Mouse (Mus musculus) ES-E14 (cell line): ENCODE measurements around the gene Ppp1r2. TPM values are rescaled to one million over a fixed set of nuclear protein-coding genes. Genes with fewer than 3 reads are reported as not detected.

Experiments used
- DNase-seq: peaks from one replicate; pipeline ENCODE4 v3.0.0-alpha.2; 2013; ENCODE audit warnings: low read depth, low spot score
- H3K27ac ChIP-seq: 2 replicates; pipeline ENCODE4 v1.5.1; 2012; ENCODE audit warnings: low read depth, mild to moderate bottlenecking, low read length, moderate library complexity, mixed read lengths; ENCODE audit not compliant: poor library complexity, insufficient read depth, severe bottlenecking
- H3K36me3 ChIP-seq: 2 replicates; pipeline ENCODE4 v1.6.1; 2012; ENCODE audit warnings: mild to moderate bottlenecking, low read length, moderate library complexity, mixed read lengths; ENCODE audit not compliant: control insufficient read depth, poor library complexity, insufficient read depth, severe bottlenecking
- H3K4me1 ChIP-seq, 2 experiments: fragments of 150-350 bp in 1 of 2; sonication (generic) in 1 of 2; 2 replicates each; pipeline ENCODE4 v1.6.1; 2012; ENCODE audit warnings: low read length in 2 of 2, mild to moderate bottlenecking in 1 of 2, mixed read lengths in 1 of 2; ENCODE audit not compliant: control insufficient read depth in 2 of 2, insufficient read depth in 2 of 2, poor library complexity in 1 of 2
- H3K4me3 ChIP-seq, 2 experiments: fragments of 150-350 bp in 1 of 2; sonication (generic) in 1 of 2; 2 replicates each; pipeline ENCODE4 v1.5.1; 2012; ENCODE audit warnings: low read length in 2 of 2, low read depth in 1 of 2, mild to moderate bottlenecking in 1 of 2, mixed read lengths in 1 of 2; ENCODE audit not compliant: insufficient read depth in 1 of 2, poor library complexity in 1 of 2, severe bottlenecking in 1 of 2
- H3K9ac ChIP-seq: 2 replicates; pipeline ENCODE4 v1.6.1; 2012; ENCODE audit warnings: low read depth, mild to moderate bottlenecking, low read length, mixed read lengths; ENCODE audit not compliant: poor library complexity, insufficient read depth, severe bottlenecking
- H3K9me3 ChIP-seq: fragments of 150-350 bp; sonication (generic); 2 replicates; pipeline ENCODE4 v1.6.1; 2012; ENCODE audit warnings: low read depth, mild to moderate bottlenecking, low read length; ENCODE audit not compliant: control insufficient read depth, insufficient read depth
- CHD2 ChIP-seq: IDR thresholded peaks from 2 replicates; pipeline ENCODE4 v1.6.1; 2014; ENCODE audit warnings: mild to moderate bottlenecking, low read depth, low read length, inconsistent platforms
- HCFC1 ChIP-seq: IDR thresholded peaks from 2 replicates; pipeline ENCODE4 v1.6.1; 2012; ENCODE audit warnings: low read length, inconsistent platforms, borderline replicate concordance; ENCODE audit not compliant: insufficient read depth
- MAFK ChIP-seq: IDR thresholded peaks from 2 replicates; pipeline ENCODE4 v1.6.1; 2014; ENCODE audit warnings: mild to moderate bottlenecking, low read depth, low read length, inconsistent platforms; ENCODE audit not compliant: insufficient read depth
- ZC3H11A ChIP-seq: IDR thresholded peaks from 2 replicates; pipeline ENCODE4 v1.6.1; 2012; ENCODE audit warnings: low read depth, mild to moderate bottlenecking, inconsistent platforms, low read length, borderline replicate concordance
- ZNF384 ChIP-seq: IDR thresholded peaks from 2 replicates; pipeline ENCODE4 v1.6.1; 2012; ENCODE audit warnings: low read depth, low read length, inconsistent platforms
- in situ Hi-C, 2 experiments: fragments of 600-800 bp; cut with MboI; formaldehyde crosslinking; loops; one replicate each; pipeline ENCODE4 v1.15.1; 2025; ENCODE audit warnings: low sequenced_read_pairs in 2 of 2, inconsistent platforms in 1 of 2; ENCODE audit not compliant: unreplicated experiment in 2 of 2
- total RNA-seq: library from RNA; depleted of rRNA; stranded (reverse); fragments of 300-350 nt; gene quantifications from 2 replicates; pipeline ENCODE4 v1.2.3, GENCODE M21; 2012

Gene Ppp1r2
- total RNA-seq, 1 experiment: 63.1 TPM

- Histone ChIP-seq H3K9ac (no peak overlapping the region), H3K4me3 (no peak overlapping the region), H3K4me1 (no peaks in the 10 kb centered on the region), H3K36me3 (no peaks in the 10 kb centered on the region), H3K9me3 (no peaks in the 10 kb centered on the region), H3K27ac (no peak overlapping the region)
- TF ChIP-seq CHD2 (no peak), ZNF384 (no peak), HCFC1 (no peak), ZC3H11A (no peak), MAFK (no peak)
- DNase-seq: no peak
- in situ Hi-C loops: no loop called here
Observed at GRCm38 (mm10) chr16:31286801-31287488, 11.9 kb upstream of the Ppp1r2 start.

GRCm38 (mm10) chr16:31281981-31282380 lies 6.9 kb upstream of the Ppp1r2 start:
- Histone ChIP-seq H3K36me3 (no peaks in the 10 kb centered on the region), H3K4me3 (no peak overlapping the region), H3K27ac (no peak overlapping the region), H3K9me3 (no peaks in the 10 kb centered on the region), H3K9ac (no peak overlapping the region), H3K4me1 (peaks cover 0 to 7% of the 10 kb centered on the region in 2 experiments; a peak in 1 of 4 replicates)
- no peak for DNase-seq
- TF ChIP-seq HCFC1: no peak
- TF ChIP-seq ZC3H11A: no peak
- no peak for TF ChIP-seq CHD2
- no peak for TF ChIP-seq MAFK
- TF ChIP-seq ZNF384: no peak
- in situ Hi-C loops: no loop called here

GRCm38 (mm10) chr16:31280176-31280575 lies 5.1 kb upstream of the Ppp1r2 start:
- in situ Hi-C loops: no loop called here
- Histone ChIP-seq H3K9ac (no peak overlapping the region), H3K27ac (no peak overlapping the region), H3K36me3 (no peaks in the 10 kb centered on the region), H3K9me3 (no peaks in the 10 kb centered on the region), H3K4me3 (no peak overlapping the region), H3K4me1 (peaks cover 2 to 14% of the 10 kb centered on the region in 2 experiments; a peak in 2 of 4 replicates)
- no peak for DNase-seq
- TF ChIP-seq CHD2 (no peak), ZNF384 (no peak), MAFK (no peak), HCFC1 (no peak), ZC3H11A (no peak)

- H3K4me1 ChIP-seq: peaks cover 2 to 14% of the 10 kb centered on the region in 2 experiments; a peak in 2 of 4 replicates
- H3K4me3 ChIP-seq: no peak overlapping the region
- no peak for TF ChIP-seq HCFC1
- TF ChIP-seq ZC3H11A: no peak
- TF ChIP-seq MAFK: no peak
- no peak for TF ChIP-seq ZNF384
- no peak for TF ChIP-seq CHD2
- H3K9me3 ChIP-seq: no peaks in the 10 kb centered on the region
- DNase-seq: no peak
- no peak overlapping the region for H3K27ac ChIP-seq
- in situ Hi-C loops: no loop called here
- no peak overlapping the region for H3K9ac ChIP-seq
- H3K36me3 ChIP-seq: no peaks in the 10 kb centered on the region
Observed at GRCm38 (mm10) chr16:31278581-31278980, 3.5 kb upstream of the Ppp1r2 start.
